Mouse (Mus musculus) ES-E14 (cell line): ENCODE measurements around the gene Foxo3.

Source experiments
- CHD2 ChIP-seq: IDR thresholded peaks from 2 replicates; pipeline ENCODE4 v1.6.1; 2014; ENCODE audit warnings: mild to moderate bottlenecking, low read depth, low read length, inconsistent platforms
- HCFC1 ChIP-seq: IDR thresholded peaks from 2 replicates; pipeline ENCODE4 v1.6.1; 2012; ENCODE audit warnings: low read length, inconsistent platforms, borderline replicate concordance; ENCODE audit not compliant: insufficient read depth
- MAFK ChIP-seq: IDR thresholded peaks from 2 replicates; pipeline ENCODE4 v1.6.1; 2014; ENCODE audit warnings: mild to moderate bottlenecking, low read depth, low read length, inconsistent platforms; ENCODE audit not compliant: insufficient read depth
- ZC3H11A ChIP-seq: IDR thresholded peaks from 2 replicates; pipeline ENCODE4 v1.6.1; 2012; ENCODE audit warnings: low read depth, mild to moderate bottlenecking, inconsistent platforms, low read length, borderline replicate concordance

- no peak for TF ChIP-seq CHD2
- TF ChIP-seq ZC3H11A = no peak
- no peak for TF ChIP-seq MAFK
- peak; percentile 64; the same call in 1 of the 2 replicates for TF ChIP-seq HCFC1
Observed at GRCm38 (mm10) chr10:42277476-42278306, 1.1 kb upstream of the Foxo3 start.
